Mouse (Mus musculus) liver, adult 2 months (tissue): ENCODE measurements around the gene Sap18.

Experiments
- CTCF ChIP-seq: fragments of 200-500 bp; IDR thresholded peaks from 2 replicates; pipeline ENCODE4 v1.5.1; 2011; ENCODE audit warnings: low read depth, low read length, control low read depth
- POLR2A ChIP-seq: fragments of 200-500 bp; IDR thresholded peaks from 2 replicates; pipeline ENCODE4 v1.6.1; 2011; ENCODE audit warnings: low read length, control low read depth; ENCODE audit not compliant: insufficient read depth; ENCODE audit errors: extremely low read depth

DNA sequence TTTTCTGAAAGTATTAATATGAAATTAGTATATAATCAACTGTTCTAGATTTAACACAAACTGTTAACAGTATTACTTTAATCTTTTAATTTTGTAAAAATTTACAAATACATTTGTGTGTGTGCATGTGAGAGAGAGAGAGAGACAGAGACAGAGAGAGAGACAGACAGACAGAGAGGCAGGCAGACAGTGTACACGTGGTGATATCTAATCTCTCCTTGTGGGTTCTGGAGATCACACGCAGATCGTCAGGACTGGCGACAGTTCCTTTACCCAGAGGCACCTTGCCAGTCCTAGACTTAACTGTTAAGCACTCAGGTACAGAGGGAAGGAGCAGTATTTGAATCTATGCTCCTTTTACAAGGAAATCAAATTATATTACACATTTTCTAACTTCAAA, 22.9 kb downstream of the Sap18 start:
- TF ChIP-seq POLR2A (no peak), CTCF (no peak)
